ENCODE assay signal across 11 mouse cellular contexts in the genomic region with DNA sequence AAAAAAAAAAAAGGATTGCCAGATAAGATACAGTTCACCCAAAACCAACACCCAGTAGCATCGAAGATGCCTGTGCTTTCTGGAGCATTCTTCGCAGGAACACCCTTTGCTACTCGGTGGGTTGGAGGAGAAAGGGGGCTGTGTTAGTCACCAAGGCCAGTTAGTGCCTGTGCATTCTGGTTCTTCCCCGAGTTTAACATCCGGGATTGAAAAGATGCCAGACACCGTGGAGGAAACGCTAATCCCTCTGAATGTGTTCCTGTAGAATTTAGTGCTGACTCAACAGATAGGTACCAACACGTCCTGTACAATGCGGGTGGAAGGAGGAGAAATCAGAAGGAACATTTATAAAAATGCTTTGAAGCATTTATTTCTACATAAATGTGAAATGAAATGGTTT.
DNase-seq lines count a peak whose midpoint lies in the region; TF ChIP-seq lines count a peak whose summit lies in the region.
"Had no signal": no experiment of that assay in that cellular context is flagged by ENCODE, and none has a peak within 500 bp of the region (broad histone marks: within the 10 kb centered on the region; RNA-seq: fewer than 3 reads in every experiment).

No protein-coding gene starts in this region.

- no peak overlapping the region for H3K4me3 ChIP-seq in ES-E14 (ENCODE audit: insufficient read depth in 1 of 2, low read depth in 1 of 2, low read length in 2 of 2, poor library complexity in 1 of 2, severe bottlenecking in 1 of 2)
- H3K4me3 ChIP-seq: forebrain, embryonic 13.5 days; limb, embryonic 13.5 days; neural tube, embryonic 12.5 days had no signal

- intact Hi-C loops in heart, postnatal 25 days (cut with DNase I): no loop called here

- no peaks in the 10 kb centered on the region for H3K9me3 ChIP-seq in ES-E14 (ENCODE audit: control insufficient read depth, insufficient read depth, low read depth, low read length)
- H3K9me3 ChIP-seq: forebrain, embryonic 13.5 days; limb, embryonic 13.5 days; neural tube, embryonic 12.5 days had no signal

- in situ Hi-C loops in ES-E14 (cut with MboI; ENCODE audit: low sequenced_read_pairs in 2 of 2, unreplicated experiment in 2 of 2): no loop called here

- no peak for TF ChIP-seq POLR2A in brain, embryonic 14.5 days (IDR thresholded peaks at IDR 0.05; ENCODE audit: borderline replicate concordance, extremely low read depth, insufficient read depth, insufficient read length, poor library complexity, severe bottlenecking)

- H3K4me1 ChIP-seq in ES-E14 (ENCODE audit: control insufficient read depth in 2 of 2, insufficient read depth in 2 of 2, low read length in 2 of 2, poor library complexity in 1 of 2): no peaks in the 10 kb centered on the region
- H3K4me1 ChIP-seq: forebrain, embryonic 13.5 days; limb, embryonic 13.5 days; neural tube, embryonic 12.5 days had no signal

- no peak overlapping the region for H3K27ac ChIP-seq in ES-E14 (ENCODE audit: insufficient read depth, low read depth, low read length, poor library complexity, severe bottlenecking)
- H3K27ac ChIP-seq: forebrain, embryonic 13.5 days; limb, embryonic 13.5 days; neural tube, embryonic 12.5 days had no signal

- no peaks in the 10 kb centered on the region for H3K36me3 ChIP-seq in ES-E14 (ENCODE audit: control insufficient read depth, insufficient read depth, low read length, poor library complexity, severe bottlenecking)
- H3K36me3 ChIP-seq: limb, embryonic 13.5 days; neural tube, embryonic 12.5 days had no signal

- H3K9ac ChIP-seq in ES-E14 (ENCODE audit: insufficient read depth, low read depth, low read length, poor library complexity, severe bottlenecking): no peak overlapping the region
- H3K9ac ChIP-seq: forebrain, embryonic 13.5 days; limb, embryonic 13.5 days; neural tube, embryonic 12.5 days had no signal

- DNase-seq in left cerebral cortex, adult 18-20 months (ENCODE audit: low spot score in 2 of 2): peak; percentile 2 to 15
- DNase-seq in left cerebral cortex, adult 11 months (ENCODE audit: low spot score): no peak
- no peak for DNase-seq in ES-E14 (ENCODE audit: low read depth, low spot score)
- peak; percentile 46 for DNase-seq in brain, embryonic 14.5 days (ENCODE audit: low read depth)
- peak; percentile 28 for DNase-seq in gonadal fat pad, adult 2 months (ENCODE audit: low read depth)
- DNase-seq in heart, postnatal 25 days (ENCODE audit: low spot score): no peak
- no peak for DNase-seq in kidney, postnatal 4 days
- DNase-seq: lung, adult 18-20 months had no signal

- no peak for TF ChIP-seq CTCF in brain, embryonic 14.5 days (IDR thresholded peaks at IDR 0.05; ENCODE audit: borderline replicate concordance, extremely low read depth, insufficient read depth, insufficient read length)

TF ChIP-seq in ES-E14, 5 proteins besides CTCF, POLR2A, EP300 and RAD21:
- TF ChIP-seq ZC3H11A (IDR thresholded peaks at IDR 0.05; ENCODE audit: borderline replicate concordance, low read depth, low read length) (no peak), MAFK (IDR thresholded peaks at IDR 0.05; ENCODE audit: insufficient read depth, low read depth, low read length) (peak; percentile 64)

Comparison
In these comparisons a context has a peak if more than half of its experiments do, and no peak if none do; other contexts are left out.
1. DNase-seq: peak in left cerebral cortex, adult 18-20 months (2 of 2), brain, embryonic 14.5 days (single experiment) and gonadal fat pad, adult 2 months (single experiment); none in left cerebral cortex, adult 11 months (single experiment), ES-E14 (single experiment), heart, postnatal 25 days (single experiment) and kidney, postnatal 4 days (0 of 2).